Mouse (Mus musculus) ovary, adult 2 months (tissue): Measurements from ENCODE around the gene Ankrd34c. TPM values are rescaled to one million over a fixed set of nuclear protein-coding genes. Genes with fewer than 3 reads are reported as not detected.

ENCODE experiments used
- polyA plus RNA-seq: library from polyadenylated mRNA; depleted of rRNA; stranded (reverse); fragments of >200 nt; gene quantifications from 2 replicates; pipeline ENCODE4 v1.2.3, GENCODE M21; 2012; rRNA removed

Gene Ankrd34c
- not detected in 2 replicates for polyA plus RNA-seq

DNA sequence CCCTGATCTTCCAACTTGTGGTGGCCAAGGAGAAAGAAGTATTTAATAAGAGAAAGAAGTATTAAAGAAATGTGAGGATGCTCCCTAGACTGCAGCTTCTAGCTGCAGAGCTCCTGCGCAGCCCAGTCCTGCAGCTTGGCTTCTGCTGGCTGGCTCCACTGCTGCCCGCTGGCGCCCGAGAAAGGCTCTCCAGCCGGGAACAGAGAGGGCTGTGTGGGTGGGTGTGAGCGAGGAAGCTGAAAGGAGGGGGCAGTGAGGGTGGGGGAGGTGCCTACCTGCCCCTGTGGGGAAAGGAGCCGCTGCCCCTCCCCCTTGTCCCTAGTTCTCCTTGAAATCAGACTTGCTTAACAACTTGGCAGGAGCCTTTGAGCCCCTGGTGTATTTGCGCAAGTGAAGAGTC lies at the start of gene Ankrd34c:
Gene Ankrd34c, minus strand, starts transcription at position 181 of the 400 bp plus-strand sequence.

DNA sequence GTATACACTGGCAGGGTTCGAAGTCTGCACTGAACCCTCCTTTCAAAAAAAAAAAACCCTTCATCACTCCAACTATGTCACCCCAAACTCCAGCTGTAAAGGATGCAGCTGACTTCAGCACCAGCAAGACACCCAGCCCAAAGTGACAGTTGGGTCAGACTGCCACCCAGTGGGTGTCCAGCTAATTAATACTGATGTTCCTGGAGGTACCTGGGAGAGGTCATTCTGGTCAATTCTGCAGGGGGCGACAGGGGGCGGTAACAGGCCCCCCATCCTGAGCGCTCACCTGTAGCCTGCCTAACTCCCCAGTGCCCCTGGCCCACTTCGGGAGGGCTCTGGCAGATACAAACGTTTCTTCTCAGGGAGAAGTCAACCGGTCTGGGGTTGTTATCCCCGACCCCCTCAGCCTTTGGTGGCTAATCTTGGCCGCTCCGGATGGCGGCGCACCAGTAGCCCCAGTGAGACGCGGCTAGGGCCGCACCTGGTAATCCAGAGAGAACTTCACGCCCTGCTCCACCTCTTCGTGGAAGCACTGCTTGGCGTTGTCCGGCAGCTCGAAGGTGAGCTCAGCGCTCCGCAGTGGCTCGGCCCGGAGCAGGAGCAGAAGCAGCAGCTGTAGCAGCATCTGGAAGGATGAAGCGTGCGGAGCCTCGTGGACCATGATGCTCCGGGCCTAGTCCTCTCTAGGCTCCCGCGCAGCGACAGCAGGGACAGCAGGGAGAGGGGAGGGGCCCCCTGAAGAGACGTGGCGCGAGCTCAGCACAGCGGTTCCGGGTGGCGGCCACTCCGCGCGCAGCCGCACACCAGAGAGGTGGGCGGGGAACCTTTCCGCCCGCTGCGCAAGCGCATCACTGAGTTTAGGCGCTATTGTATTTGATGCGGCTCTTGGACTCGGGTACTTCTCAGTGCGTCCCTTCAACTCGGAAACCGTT lies 33.7 kb downstream of the Ankrd34c start, which contains the start of gene Tmed3:
Gene Tmed3, minus strand, starts transcription at position 804 of the 932 bp plus-strand sequence.

Other genes with a start within 250 kb of the Ankrd34c start
- gene Minar1, start 115.3 kb downstream of the Ankrd34c start, polyA plus RNA-seq: 0.03 TPM in 1 of 2 replicates, not detected in the other
- gene Tmed3, start 33.4 kb downstream of the Ankrd34c start, polyA plus RNA-seq: 169 and 181 TPM in 2 replicates
- gene Rasgrf1, start 171.4 kb upstream of the Ankrd34c start, polyA plus RNA-seq: 0.32 and 0.55 TPM in 2 replicates